Mouse (Mus musculus): ENCODE measurements at regions not wholly inside any gene's neighbourhood (a gene's known extent, or its start where the extent isn't known, plus 50 kb on each side); places are given as distances from the start of the nearest gene placed in this dataset.

DNA sequence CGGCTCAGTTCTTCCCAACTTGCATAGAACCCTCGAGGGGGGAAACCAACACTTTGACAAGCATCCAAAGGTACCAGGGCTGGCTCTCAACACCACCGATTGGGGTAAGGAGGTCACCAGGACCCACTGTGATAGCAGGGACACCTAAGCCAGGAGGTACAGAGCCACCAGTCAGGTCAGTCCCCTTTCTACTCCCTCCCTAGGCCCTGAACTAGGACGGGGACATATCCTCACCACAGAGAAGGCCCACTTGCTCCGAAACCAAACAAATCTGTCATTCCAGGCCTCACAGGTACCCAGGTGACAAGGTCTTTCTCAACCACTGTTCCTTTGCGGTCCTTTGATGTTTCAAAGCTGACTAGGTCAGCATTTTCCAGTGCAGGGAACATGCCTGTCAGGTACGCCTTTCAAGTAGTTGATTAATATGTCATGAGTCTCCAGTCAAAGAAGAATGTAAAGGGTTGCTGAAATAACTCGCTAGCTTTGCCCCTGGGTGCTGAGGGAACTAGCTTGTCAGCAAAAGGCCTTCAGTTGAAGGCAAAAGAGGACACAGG is 95.4 kb downstream of the Zfp36l1 start:
- no peak for DNase-seq (ENCODE audit: low read depth, low spot score)

DNA sequence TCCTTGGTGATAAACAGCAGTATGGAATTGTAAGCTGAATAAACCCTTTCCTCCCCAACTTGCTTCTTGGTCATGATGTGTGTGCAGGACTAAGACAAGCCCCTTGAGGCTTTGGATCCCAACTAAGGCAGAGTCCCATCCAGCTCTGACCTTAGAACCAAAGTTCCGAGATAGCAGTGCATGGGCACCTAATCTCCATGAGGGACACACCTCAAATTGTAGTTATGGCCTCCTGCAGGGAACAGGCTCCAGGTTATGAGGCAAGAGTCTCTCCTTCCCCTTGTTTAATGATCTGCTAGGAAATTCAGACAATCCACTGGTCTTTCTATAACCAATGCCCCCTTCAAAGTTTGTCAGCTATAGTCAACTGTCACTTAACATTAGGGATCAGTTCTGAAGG is 96.9 kb downstream of the Zfp36l1 start:
- no peak for DNase-seq (ENCODE audit: low read depth, low spot score)

DNA sequence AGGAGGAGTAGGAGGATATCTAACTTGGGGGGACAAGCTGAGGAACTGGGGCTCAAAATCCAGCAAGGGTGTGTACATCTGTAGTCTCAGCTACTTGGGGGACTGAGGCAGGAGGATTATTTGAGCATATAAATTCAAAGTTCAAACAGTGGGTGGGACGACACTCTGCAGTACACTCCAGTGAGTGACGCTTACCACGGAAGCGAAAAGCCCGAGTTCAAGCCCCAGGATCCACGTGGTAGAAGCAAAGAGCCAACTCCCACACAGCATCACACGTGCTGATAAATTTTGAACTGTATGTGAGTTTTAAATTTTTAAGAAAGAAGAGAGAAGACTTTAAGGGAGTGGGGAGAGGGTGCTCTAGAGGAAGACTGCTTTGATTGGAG is 98.2 kb downstream of the Zfp36l1 start:
- DNase-seq (ENCODE audit: low read depth, low spot score), result no peak

DNA sequence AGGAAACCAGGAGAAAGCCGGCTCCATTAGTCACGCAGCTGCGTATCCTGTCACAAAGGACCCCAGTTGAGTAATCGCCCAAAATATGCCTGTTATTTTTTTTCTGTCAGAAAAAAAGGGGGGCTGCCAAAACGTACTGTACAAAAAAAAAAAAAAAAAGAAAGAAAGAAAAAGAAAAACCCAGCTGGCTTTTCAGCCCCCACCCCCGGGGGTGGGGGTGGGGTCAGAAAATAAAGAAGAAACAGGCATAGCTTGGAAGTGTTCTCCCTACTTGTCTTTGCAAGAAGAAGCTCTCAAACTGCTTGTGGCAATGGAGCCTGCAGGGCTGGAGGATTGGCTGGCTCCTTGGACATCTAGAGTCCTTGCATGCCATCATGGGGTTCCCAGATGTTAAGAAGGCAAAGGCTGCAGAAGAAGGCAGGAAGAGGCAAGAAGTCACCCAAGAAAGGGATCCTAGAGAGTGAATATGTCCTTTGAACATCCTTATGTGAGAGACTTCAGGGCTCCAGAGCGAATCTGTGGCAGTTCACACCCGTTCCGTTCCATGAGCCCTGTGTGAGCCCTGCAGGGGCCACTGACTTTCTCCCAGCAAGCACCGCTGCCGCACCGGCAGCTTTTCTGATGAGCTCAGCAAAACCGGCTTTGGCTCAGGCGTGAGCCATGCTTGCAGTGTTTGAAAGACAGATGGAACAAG is 98.8 kb downstream of the Zfp36l1 start:
- DNase-seq (ENCODE audit: low read depth, low spot score), result no peak

DNA sequence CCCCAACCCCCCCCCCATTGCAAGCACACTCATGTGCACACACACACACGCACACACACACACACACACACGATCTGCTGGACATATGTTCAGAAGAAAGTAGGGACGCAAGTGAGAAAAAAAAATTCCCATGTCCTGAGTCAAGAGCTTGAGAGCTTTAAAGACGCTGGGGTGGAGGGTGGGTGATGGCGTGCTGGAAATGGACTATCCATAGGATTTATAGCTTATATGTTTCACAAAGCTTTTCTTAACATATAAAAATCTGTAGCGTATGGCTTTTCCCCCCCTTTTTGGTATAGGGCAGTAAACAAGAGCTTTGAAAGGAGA is 99.3 kb downstream of the Zfp36l1 start:
- no peak for DNase-seq (ENCODE audit: low read depth, low spot score)

DNA sequence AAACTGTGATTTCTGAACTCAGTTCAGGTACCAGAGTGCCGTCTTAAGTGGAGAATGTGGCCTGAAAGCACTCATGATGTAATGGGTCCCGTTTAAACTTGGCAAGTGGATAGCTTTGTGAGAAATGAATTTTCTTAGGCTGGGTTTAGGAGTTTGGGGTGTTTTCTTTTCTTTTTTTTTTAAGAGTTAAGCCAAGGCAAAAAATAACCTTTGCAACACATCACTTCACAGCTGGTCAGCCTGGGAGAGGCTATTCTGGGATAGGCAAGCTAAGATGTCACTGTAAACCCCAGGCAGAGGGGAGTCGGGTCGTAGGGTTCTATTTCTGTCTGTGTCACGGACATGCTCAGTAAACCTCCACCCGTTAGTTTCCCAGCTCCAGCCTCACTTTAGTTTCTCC is 100.9 kb downstream of the Zfp36l1 start:
- DNase-seq (ENCODE audit: low read depth, low spot score), result no peak

DNA sequence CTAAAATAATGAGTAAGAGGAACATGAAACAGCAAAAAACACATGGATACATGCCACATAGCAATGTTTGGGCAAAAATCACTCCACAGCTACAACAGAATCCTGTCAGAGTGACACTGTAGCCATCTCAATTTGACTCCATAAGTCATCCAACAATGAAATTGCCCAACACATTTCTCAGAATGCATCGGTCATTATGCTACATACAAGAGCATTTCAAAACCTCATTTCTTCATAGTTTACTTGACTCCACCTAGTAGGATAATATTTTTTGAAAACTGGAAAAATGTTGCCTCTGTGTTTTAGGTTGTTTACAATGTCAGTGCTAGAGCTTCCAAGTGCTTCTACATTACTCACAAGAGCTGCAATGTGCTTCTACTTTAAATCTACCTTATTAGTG is 101.9 kb downstream of the Zfp36l1 start:
- DNase-seq (ENCODE audit: low read depth, low spot score), result no peak

DNA sequence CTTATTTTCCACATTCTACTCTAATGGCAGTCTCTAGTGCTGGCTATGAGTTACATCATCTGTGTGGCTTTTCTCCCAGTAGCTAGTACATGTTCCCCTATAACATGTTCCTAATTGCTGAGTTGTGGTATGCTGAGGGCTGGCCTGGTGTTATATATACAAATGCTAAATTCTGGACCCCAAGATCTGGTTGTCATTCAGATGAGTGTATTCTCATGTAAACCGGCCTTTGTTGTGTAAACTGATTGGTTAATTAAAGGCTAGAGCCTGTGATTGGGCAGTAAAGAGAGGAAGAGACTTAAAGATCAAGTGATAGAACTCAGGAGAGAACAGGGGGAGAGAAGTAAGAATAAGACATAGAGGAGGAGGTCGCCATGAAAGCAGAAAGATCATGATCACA is 102.6 kb downstream of the Zfp36l1 start:
- DNase-seq (ENCODE audit: low read depth, low spot score), result no peak

DNA sequence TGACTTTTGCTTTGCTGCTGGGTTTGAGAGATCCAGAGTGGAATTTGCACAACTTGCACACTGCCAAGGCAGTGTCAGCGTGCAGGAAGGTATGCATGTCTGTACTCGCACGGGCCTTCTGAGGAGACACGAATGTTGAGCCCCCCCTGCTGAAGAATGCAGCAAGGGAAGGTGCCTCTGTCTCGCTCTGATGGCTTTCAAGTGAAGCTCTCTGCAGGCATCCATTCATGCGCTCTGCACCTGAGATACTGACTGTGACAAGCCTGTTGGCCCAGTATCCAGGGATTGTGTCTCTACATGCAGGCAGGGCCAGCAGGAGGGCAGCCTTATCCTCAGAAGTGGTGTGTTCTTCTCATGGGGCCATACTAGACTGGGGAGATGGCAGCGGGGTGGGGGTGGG is 105.0 kb downstream of the Zfp36l1 start:
- DNase-seq (ENCODE audit: low read depth, low spot score), result no peak

DNA sequence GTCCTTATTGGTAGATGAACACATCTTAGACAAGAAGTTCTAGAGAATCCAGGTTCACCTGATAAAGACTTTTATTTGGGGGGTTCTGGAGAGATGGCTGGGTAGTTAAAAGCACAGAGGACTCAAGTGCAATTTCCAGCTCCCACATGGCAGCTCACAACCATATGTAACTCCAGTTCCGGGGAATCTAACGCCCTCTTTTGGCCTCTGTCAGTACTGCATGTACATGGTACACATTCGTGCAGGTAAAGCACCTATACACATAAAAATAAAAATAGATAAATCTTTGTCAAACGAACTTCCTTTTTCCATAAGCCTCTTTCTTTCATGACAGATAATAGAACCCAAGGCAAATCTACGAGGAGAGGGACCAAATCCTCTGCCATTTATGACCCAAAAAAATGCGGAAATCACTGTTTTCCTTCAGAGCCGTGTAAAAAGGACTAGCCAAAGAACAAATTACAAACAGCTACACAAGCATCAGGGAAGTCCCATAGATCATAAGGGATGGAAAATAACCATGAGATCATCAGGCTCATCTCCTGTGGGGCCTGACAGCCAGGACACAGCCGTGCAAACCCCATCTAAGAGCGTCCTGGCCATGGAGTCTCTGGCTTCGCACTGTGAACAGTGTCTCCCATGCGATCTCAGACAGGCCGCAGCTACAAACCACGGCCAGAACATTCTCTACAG is 107.4 kb downstream of the Zfp36l1 start:
- DNase-seq (ENCODE audit: low read depth, low spot score), result no peak

DNA sequence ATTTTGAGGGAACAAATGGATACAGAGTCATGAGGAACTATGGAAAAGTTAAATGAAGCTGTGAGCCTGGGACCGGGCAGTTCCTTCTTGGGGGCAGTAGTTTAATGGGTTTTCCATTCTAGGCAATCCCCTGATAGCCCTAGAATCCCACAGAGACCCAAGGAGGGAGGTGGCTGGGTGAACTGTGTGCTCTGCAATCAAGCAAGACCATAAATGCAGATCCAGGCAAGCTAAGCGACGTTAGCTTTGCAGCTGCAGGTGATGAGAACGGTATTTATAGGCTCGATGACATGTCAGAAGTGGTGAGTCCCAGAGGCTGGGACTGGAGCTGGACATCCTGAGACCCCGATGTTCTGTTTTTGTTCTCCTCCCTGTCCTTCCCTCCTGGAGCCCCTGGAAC is 108.2 kb downstream of the Zfp36l1 start:
- DNase-seq (ENCODE audit: low read depth, low spot score), result no peak

DNA sequence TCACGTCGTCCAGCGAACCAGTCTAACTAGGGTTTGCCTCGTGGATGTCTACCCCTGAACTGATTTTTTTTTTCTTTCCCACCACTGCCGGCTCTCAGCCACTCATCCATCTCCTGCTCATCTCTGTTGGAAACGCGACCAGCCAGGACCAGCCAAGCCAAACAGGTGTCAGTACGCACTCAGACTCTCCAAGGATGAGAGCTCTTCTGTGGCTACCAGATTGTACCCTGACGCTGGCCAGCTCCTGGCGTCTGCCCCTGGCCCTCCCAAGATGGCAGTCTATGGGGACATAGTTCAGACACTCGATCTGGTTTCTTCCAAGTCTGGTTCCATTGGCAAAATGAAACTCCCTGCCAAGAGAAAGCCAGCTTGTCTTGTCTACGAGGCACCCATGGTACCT is 109.3 kb downstream of the Zfp36l1 start:
- no peak for DNase-seq (ENCODE audit: low read depth, low spot score)

DNA sequence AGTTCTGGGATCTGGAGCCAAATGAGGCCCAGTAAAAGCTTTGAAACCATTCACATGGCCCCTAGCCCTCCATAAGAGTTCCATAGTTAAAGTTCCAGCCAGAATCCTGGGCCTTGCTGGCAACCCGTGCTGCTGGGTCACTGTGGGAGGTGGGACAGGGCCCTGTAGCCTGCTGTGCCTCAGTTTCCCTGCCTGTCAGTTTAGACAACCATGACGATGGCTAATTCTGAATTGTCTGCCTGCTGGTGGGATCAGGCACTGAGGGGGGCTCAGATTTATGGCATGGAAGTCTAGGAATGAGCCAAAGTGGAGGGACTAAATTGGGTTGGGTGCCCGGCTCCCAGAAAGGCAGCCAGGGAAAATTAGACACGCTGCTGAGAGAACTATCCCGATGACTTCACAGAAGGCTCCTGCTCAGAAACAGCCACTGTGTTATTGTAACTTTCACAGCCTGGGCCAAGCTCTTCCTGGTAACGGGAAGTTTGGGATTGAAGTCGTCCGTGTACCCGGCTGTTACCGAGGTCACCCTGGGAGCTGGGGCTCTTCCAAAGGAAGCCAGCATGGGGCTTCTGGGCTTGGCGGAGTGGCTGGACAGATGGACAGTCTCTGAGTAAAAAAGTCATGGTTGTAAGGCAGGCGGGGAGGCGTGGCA is 110.2 kb downstream of the Zfp36l1 start:
- no peak for DNase-seq (ENCODE audit: low read depth, low spot score)

DNA sequence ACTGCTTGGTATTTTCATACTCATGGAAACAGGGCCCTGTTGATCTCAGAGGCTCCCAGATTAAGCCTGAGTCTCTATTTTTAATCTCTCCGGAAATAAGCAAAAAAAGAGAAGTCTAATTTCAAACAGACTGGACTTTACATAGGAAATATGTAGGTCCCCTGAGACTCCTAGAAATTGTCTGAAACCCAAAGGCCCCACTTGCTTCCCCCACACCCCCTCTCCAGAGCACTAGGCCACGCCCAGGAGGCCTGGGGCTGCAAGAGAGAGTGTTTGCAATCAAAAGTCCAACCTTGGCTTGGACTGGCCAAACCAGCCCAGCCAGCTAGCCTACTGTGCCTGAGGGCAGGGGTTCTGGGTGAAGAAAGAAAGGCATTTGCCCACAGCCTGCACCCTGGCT is 111.0 kb downstream of the Zfp36l1 start:
- DNase-seq (ENCODE audit: low read depth, low spot score), result no peak

DNA sequence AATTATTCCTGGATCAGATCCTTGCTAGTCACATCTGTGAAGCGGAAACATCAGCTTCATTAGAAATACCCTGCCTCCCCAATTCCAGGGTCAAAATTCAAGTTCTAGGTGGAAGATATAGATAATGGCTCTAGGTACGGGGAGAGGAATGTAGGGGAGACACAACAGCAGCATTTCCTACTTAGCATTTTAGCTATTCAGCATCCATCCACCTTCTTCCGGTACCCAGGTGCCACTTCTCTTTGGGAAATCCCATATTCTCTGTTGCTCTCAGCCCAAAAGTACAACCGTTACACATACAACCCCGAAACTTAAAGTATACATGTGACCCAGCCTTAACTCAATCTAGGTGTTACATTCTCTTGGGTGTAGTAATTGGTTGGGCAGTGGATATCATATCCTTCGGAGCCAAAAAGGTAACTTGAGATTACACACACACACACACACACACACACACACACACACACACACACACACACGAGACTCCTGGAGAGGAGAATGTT is 112.9 kb downstream of the Zfp36l1 start:
- no peak for DNase-seq (ENCODE audit: low read depth, low spot score)

DNA sequence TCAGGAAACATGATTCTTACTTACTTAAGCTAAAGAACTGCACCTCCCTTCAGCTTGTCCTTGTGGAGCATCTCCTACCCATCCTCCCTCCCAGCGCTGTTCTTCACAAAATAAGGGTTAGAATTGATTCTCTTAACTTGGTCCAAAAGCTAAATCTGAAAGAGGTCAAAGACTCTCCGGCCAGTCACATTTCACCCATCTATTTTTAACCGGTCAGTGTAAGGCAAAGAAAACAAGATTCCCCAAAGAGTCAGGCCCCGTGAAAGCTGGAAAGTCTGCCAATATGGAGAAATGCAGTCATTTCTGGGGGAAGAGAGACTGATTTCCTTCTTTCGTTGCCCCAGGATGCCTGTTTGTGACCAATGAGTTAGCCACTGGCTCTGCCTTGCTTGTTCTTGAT is 114.0 kb downstream of the Zfp36l1 start:
- DNase-seq (ENCODE audit: low read depth, low spot score), result no peak

DNA sequence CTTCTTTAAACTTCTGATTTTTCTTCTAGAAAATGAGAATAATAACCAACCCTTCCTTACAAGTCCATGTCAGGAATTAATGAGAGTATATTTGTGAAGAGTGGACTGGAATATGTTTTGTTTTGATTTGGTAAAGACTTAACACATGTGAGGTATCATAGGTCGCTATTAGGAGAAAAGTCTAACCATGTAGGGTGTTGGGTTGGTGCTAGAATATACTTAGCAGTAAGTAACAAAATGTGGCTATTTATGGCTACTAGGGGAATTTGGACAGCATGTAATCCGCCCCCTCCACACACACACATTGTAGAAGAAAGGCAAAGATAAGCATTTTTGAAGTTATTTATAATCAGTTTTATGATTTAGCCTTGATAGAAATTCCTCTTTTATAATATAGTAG is 114.5 kb downstream of the Zfp36l1 start:
- no peak for DNase-seq (ENCODE audit: low read depth, low spot score)

DNA sequence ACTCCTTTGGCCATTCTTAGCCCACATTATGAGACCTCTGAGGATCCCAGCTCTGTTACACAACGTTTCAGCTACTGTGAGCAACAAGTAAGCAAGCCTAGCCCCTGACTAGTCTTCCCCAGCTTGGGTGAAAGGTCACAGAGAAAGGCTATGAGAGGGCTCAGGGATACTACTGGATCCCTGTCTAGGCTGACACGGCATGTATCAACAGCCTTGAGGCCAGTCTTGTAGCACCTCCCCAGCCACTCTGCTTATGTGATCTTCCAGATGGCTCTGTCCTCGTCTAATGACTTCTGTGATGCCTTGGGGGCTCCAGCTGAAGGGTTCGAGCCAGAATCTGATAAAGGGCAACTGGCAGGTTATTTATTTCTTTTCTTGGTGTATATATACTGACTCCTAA is 115.6 kb downstream of the Zfp36l1 start:
- DNase-seq (ENCODE audit: low read depth, low spot score), result no peak

DNA sequence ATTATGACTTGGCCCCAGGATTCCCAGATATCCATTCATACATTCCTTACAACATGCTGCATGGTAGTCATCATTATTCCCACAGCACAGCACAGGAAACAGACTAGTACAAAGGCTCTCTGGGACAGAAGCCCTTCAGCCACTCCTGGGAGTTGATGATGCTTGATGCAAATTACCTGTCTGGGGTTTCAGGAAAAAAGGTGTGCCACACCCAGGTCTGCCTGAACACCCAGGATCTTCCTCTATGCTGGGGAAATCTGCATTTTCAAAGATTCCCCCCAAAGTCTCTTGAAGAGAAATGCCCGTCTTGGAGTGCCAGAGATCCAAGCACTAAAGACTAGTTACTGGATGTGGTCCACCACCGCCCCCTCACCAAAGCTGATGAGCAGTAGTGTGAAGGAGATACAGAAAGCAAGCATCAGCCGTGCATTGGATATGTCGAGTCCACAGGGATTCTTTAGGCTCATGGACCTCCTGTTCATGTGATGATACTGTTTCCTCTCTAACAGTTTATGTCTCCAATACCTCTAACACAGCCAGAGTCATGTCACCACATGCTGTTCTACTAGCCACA is 117.2 kb downstream of the Zfp36l1 start:
- DNase-seq (ENCODE audit: low read depth, low spot score), result no peak

DNA sequence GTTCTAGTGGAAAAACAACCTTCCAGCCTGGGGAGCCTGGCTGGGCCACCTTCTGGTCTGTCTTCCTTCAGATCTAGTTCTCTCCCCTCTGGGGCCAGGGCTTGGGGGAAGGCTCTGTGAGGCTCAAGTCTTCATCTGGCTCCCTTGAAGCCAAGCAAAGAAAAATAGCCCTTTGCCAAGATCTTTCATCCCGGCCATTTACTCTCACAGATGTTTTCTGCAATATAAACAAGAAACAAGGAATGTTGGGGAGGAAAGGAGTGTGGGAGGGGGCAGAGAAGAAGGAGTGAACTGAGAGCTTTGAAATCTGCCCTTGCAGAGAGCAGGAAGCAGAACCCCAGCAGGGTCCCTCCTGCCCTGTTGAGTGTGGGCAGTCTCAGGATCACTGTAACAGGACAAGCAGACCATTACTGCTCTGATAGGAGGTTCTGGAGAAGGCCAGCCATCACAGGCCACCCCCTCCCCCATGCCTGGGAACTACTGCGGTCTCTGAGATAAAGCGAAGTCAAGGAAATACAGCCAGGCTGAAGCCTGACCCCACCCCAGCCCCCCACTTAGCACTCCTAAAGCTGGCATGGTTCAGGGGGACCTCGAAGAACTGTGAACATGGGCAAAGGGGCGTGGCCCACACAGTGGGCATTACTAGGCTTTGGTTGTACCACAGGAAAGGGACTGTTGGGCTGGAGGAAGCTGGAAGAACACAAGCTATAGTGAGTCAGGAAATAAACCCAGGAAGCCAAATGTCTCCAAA is 118.8 kb downstream of the Zfp36l1 start:
- DNase-seq (ENCODE audit: low read depth, low spot score), result no peak

DNA sequence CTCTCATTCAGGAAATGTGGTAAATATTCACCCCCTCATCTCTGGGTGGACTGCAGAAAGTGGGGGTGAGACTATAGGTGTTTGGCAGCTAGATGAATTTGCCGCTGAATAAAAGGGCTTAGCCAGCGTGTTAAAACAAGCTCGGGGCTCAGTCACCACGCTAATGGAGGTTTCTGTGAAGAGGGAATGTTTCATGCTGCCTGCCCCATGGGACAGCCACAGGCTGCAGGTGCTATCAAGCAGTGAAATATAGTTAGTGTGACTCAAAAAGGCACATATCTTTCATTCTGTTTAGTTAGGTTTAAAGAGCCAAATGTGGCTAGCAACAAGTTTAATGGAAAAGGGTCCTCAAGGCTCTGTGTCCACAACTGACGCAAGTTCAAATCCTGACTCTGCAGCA is 121.5 kb downstream of the Zfp36l1 start:
- DNase-seq (ENCODE audit: low read depth, low spot score), result no peak

DNA sequence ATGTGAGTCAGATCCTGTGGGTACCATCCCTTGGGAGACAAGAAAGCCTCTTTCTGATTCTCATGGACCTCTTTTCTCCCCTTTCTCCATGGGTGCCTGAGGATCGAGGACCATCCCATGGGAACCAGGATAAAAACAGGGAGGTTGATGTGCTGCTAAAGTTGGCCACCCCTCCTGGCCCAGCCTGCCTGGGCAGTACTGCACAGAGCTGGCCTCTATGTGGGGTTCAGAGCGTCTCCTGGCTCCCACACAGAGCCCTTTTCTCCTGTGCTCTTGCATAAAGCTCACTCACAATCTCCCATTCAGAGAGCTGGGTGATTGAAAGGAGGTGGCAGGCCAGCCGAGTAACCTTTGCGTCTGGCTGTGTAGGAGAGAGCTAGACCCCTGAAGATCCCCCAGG is 122.1 kb downstream of the Zfp36l1 start:
- no peak for DNase-seq (ENCODE audit: low read depth, low spot score)
